Mouse (Mus musculus) forebrain, embryonic 13.5 days (tissue): ENCODE data around the gene Ttc8. TPM values are rescaled to one million over a fixed set of nuclear protein-coding genes. Genes with fewer than 3 reads are reported as not detected.
A peak's percentile ranks its signal among the peaks of the same experiment; 100 is the strongest.
"Not testable (repeated sequence)": the region's sequence is repeated elsewhere in the genome, so short reads cannot be mapped to it uniquely, and the experiment has no call there.

Source experiments
- ATAC-seq: fragments of 200-750 bp; cut with Nextera tagmentation; 2 replicates; pipeline ENCODE4 v1.8.0; 2017
- H3K27ac ChIP-seq: fragments of 300-500 bp; sonication (generic); 2 replicates; pipeline ENCODE4 v1.5.1; 2015; ENCODE audit warnings: inconsistent platforms, mild to moderate bottlenecking, moderate library complexity
- H3K27me3 ChIP-seq: fragments of 300-500 bp; sonication (generic); 2 replicates; pipeline ENCODE4 v1.6.1; 2015; ENCODE audit warnings: mild to moderate bottlenecking, inconsistent platforms
- H3K36me3 ChIP-seq: fragments of 300-500 bp; sonication (generic); 2 replicates; pipeline ENCODE4 v1.6.1; 2015; ENCODE audit warnings: mild to moderate bottlenecking, inconsistent platforms; ENCODE audit not compliant: poor library complexity, severe bottlenecking
- H3K4me1 ChIP-seq: fragments of 300-500 bp; sonication (generic); 2 replicates; pipeline ENCODE4 v1.6.1; 2015; ENCODE audit warnings: inconsistent platforms
- H3K4me2 ChIP-seq: fragments of 300-500 bp; sonication (generic); 2 replicates; pipeline ENCODE4 v1.6.1; 2015; ENCODE audit warnings: inconsistent platforms, mild to moderate bottlenecking, moderate library complexity
- H3K4me3 ChIP-seq: fragments of 300-500 bp; sonication (generic); 2 replicates; pipeline ENCODE4 v1.5.1; 2015; ENCODE audit warnings: mild to moderate bottlenecking, inconsistent platforms
- H3K9ac ChIP-seq: fragments of 300-500 bp; sonication (generic); 2 replicates; pipeline ENCODE4 v1.6.1; 2015; ENCODE audit warnings: mild to moderate bottlenecking, inconsistent platforms
- H3K9me3 ChIP-seq: fragments of 300-500 bp; sonication (generic); replicated peaks from 2 replicates; pipeline ENCODE4 v1.6.1; 2016; ENCODE audit warnings: inconsistent platforms
- WGBS: fragments of 180-500 bp; shearing (Covaris S2); methylation state at CpG from one replicate; pipeline ENCODE4 v1.1.7; 2015; 5-methylcytosine and 5-hydroxymethylcytosine counted together
- polyA plus RNA-seq: library from polyadenylated mRNA; unstranded; fragments of >200 nt; fragmentation: Nextera tagmentation; extraction: Ambion mirVana; gene quantifications from 2 replicates; pipeline ENCODE4 v1.2.1, GENCODE M21; 2015

Ttc8 gene
- polyA plus RNA-seq, 1 experiment from 2014 or later: 39.5 TPM

DNA sequence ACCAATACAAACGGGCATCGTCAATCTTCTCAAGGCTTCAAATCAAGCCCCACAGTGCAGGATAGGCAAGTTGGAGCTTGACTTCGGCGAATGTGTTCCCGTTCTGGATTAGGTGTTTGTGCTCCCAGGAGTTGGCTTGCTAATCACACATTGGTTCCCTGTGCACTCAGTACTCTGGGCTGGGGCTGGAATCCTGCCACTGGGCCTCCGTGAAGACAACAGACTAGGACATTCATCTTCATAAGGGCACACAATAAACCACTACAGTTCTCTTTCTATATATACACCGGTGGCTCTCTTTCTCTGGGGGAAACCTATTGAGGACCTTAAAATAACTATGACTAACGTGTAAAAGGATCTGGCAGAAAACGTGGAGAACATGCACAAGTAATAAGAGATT is 10.3 kb upstream of the Ttc8 start:
- Histone ChIP-seq H3K4me2 (no peak overlapping the region), H3K9ac (no peak overlapping the region), H3K27ac (no peak overlapping the region), H3K9me3 (no peaks in the 10 kb centered on the region), H3K27me3 (no peaks in the 10 kb centered on the region), H3K4me3 (no peak overlapping the region), H3K36me3 (no peaks in the 10 kb centered on the region), H3K4me1 (no peaks in the 10 kb centered on the region)
- no peak for ATAC-seq
- 73% methylated on average over 9 of the region's 9 CpGs for WGBS

DNA sequence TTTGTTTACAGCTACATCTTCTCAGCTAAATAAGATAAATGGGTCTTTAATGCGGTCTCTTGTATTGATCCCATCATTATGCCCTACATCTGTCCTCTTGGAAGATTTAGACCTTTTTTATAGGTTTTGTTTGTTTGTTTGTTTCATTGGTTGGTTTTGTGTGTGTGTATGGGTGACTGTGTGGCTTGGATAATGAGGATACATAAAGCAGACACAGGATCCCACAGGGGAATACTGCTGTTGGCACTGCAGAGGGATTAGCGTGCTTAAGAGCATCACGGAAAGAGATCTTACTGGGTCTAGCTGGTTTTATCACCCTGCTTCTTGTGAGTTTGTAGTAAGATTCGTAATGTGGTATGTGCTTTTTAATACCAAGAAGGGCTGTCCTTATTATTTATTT is 10.8 kb downstream of the Ttc8 start:
- WGBS: 86% methylated on average over 4 of the region's 4 CpGs
- H3K27ac ChIP-seq: no peak overlapping the region
- no peak overlapping the region for H3K4me2 ChIP-seq
- H3K4me1 ChIP-seq: no peaks in the 10 kb centered on the region
- no peaks in the 10 kb centered on the region for H3K27me3 ChIP-seq
- H3K9me3 ChIP-seq: no peaks in the 10 kb centered on the region
- no peak overlapping the region for H3K4me3 ChIP-seq
- peaks cover 2% of the 10 kb centered on the region; the same call in 1 of the 2 replicates for H3K36me3 ChIP-seq
- no peak for ATAC-seq
- H3K9ac ChIP-seq: no peak overlapping the region

DNA sequence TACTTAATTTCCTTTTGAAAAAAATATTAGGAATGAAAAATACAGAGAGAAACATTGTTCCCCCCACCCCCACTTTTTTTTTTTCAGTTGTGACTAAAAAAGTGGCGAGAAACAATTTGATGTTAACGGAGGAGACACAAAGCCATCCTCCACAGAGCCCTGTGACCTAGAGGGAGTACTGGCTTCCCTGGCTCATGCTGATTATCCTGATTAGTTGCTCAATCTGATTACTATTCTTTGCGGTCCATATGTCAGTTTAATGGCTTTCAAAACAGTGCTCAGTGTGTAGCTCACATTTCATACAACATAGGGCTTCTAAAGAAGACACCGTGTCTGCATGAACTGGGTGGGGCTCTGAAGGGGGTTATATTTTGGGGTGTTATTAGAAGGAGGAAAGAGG is 12.1 kb downstream of the Ttc8 start:
- WGBS: 81% methylated on average over 4 of the region's 4 CpGs
- peaks cover 3% of the 10 kb centered on the region; the same call in 1 of the 2 replicates for H3K36me3 ChIP-seq
- no peak overlapping the region for H3K4me2 ChIP-seq
- no peaks in the 10 kb centered on the region for H3K4me1 ChIP-seq
- H3K9me3 ChIP-seq: no peaks in the 10 kb centered on the region
- no peak overlapping the region for H3K9ac ChIP-seq
- H3K27me3 ChIP-seq: no peaks in the 10 kb centered on the region
- no peak for ATAC-seq
- H3K4me3 ChIP-seq: no peak overlapping the region
- H3K27ac ChIP-seq: no peak overlapping the region

DNA sequence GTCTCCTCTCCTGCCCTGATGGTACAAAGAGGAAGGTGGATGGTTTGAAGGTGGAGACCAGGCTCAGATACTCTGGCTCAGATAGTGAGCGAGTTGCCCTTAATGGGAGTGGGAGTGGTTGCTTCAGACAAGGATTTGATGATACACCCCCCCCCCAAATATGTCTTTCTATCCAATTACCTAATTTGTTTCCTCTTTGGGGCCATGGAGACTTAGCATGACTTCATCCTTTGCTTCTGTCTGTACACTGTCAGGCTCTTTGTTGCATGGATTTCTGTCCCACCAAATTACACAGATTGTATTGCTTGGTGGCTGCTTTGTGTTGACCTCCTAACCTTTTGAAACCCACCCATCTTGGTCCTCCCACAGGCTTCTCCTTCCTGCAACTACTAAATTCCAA is 12.5 kb downstream of the Ttc8 start:
- no peak overlapping the region for H3K27ac ChIP-seq
- H3K36me3 ChIP-seq: peaks cover 3% of the 10 kb centered on the region; the same call in 1 of the 2 replicates
- no peak overlapping the region for H3K4me3 ChIP-seq
- no peak for ATAC-seq
- no peak overlapping the region for H3K9ac ChIP-seq
- H3K9me3 ChIP-seq: no peaks in the 10 kb centered on the region
- no peaks in the 10 kb centered on the region for H3K4me1 ChIP-seq
- no peaks in the 10 kb centered on the region for H3K27me3 ChIP-seq
- H3K4me2 ChIP-seq: no peak overlapping the region
- WGBS: 100% methylated on average over 1 of the region's 1 CpGs

DNA sequence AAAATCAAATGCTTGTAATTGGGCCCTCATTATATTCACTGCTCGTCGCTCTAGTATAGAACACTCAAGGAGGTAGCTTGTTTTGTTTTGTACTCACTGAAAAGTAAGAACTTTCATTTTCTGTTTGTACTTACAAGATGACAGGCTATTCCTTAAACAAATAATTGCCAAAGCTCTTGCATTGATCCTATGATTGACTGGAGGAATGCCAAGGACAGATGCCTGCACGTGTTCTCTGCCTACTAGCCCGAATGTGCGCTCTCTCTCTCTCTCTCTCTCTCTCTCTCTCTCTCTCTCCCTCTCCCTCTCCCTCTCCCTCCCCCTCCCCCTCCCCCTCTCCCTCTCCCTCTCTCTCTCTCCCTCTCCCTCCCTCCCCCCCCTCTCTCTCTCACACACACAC is 30.9 kb downstream of the Ttc8 start:
- not testable (repeated sequence) for H3K27me3 ChIP-seq, H3K9ac ChIP-seq, H3K4me2 ChIP-seq, H3K9me3 ChIP-seq, H3K27ac ChIP-seq, H3K4me3 ChIP-seq, H3K4me1 ChIP-seq, ATAC-seq
- peaks cover 14% of the 10 kb centered on the region; the same call in 1 of the 2 replicates for H3K36me3 ChIP-seq
- 42% methylated on average over 5 of the region's 5 CpGs for WGBS

DNA sequence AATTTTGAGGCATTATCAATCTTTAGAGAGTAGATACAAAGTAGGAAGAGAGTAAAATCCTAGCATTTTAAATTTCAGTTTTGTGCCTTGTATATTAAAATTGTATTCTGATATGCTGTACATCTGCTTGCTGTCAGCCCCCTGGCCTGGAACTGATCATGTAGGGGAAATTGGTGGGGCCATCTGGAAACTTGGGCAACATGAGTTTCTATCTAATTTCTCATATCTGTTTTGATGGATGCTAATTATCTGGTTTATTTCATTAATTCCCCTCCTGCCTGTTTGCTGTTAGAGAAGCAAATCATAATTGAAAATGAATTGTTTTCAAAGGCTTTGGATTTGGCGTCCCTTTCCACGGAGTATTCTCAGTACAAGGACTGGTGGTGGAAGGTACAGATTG is 36.6 kb downstream of the Ttc8 start:
- Histone ChIP-seq H3K9ac (no peak overlapping the region), H3K36me3 (peaks cover 6% of the 10 kb centered on the region; the same call in 1 of the 2 replicates), H3K27ac (no peak overlapping the region), H3K27me3 (no peaks in the 10 kb centered on the region), H3K4me3 (no peak overlapping the region), H3K9me3 (no peaks in the 10 kb centered on the region), H3K4me2 (no peak overlapping the region), H3K4me1 (peaks cover 11% of the 10 kb centered on the region; the same call in 1 of the 2 replicates)
- ATAC-seq: no peak
- WGBS: 88% methylated on average over 2 of the region's 2 CpGs

DNA sequence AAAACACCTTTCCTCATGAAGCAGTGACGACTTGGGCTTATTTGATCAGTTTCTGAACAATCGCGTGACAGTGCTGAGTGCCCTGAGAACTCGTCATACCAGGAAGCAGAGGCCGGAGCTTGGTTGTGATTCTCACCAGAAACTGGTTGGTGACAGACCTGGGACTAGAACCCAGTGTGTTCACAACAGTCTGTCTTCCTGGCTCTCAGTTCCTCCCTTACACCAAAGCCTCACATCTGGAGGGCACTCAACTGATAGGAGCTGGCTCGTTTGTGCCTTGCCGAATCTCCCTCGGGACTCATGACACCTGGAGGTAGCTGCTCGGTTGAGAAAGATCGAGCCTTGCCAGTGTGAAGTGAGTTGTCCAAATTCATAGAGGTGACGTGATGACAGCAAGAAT is 37.1 kb downstream of the Ttc8 start:
- Histone ChIP-seq H3K4me2 (no peak overlapping the region), H3K4me1 (peaks cover 11% of the 10 kb centered on the region; the same call in 1 of the 2 replicates), H3K9ac (no peak overlapping the region), H3K9me3 (no peaks in the 10 kb centered on the region), H3K36me3 (peaks cover 10% of the 10 kb centered on the region), H3K27me3 (no peaks in the 10 kb centered on the region), H3K27ac (no peak overlapping the region), H3K4me3 (no peak overlapping the region)
- WGBS: 88% methylated on average over 11 of the region's 11 CpGs
- no peak for ATAC-seq

DNA sequence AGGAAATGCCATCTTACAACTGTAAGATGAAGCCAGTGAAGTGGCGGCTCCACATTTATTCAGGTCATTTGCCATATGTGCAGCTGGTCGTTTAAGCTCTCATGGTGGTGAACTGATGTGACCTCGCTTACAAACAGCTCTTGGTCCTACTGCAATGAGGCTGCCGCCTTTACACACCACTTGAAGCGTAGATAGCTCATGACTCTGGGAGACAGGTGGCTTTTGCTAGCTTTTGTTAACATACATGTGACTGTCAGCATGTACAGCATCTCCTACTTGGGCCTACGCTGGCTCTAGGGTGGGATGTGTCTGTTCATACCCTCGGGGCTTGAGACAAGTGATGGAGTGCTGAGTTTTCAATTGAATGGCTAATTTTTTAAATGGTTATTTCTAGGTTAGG is 40.6 kb downstream of the Ttc8 start:
- no peaks in the 10 kb centered on the region for H3K9me3 ChIP-seq
- H3K4me3 ChIP-seq: no peak overlapping the region
- ATAC-seq: no peak; the same call in 1 of the 2 replicates
- peaks cover 13% of the 10 kb centered on the region for H3K36me3 ChIP-seq
- no peak overlapping the region for H3K9ac ChIP-seq
- no peak overlapping the region for H3K4me2 ChIP-seq
- WGBS: 73% methylated on average over 7 of the region's 7 CpGs
- H3K4me1 ChIP-seq: peaks cover 23% of the 10 kb centered on the region
- 0 out of 2 replicates have a peak overlapping the region, but pooled peaks have one; percentile 4 for H3K27ac ChIP-seq
- no peaks in the 10 kb centered on the region for H3K27me3 ChIP-seq

DNA sequence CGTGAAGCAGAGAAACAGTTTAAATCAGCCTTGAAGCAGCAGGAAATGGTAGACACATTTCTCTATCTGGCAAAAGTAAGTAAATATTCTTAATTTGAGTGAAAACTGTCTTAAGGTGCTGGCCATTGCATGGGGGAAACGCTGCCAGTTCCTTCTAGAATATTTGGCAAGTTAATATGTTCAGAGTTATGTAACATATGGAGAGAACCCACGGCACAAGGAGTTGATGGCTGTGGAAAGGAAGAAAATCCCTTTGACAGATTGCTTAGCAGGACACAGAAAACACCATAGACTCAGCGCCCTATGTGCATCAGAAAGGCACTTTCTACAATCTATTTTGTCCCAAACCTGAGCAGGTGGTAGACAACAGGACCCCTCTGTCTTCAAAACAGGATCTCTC is 41.0 kb downstream of the Ttc8 start:
- Histone ChIP-seq H3K27ac (no peak overlapping the region), H3K9ac (no peak overlapping the region), H3K4me3 (no peak overlapping the region), H3K27me3 (no peaks in the 10 kb centered on the region), H3K4me2 (no peak overlapping the region), H3K36me3 (peaks cover 16% of the 10 kb centered on the region), H3K9me3 (no peaks in the 10 kb centered on the region), H3K4me1 (peaks cover 23% of the 10 kb centered on the region)
- ATAC-seq: peak; percentile 50; the same call in 1 of the 2 replicates
- 89% methylated on average over 4 of the region's 4 CpGs for WGBS

DNA sequence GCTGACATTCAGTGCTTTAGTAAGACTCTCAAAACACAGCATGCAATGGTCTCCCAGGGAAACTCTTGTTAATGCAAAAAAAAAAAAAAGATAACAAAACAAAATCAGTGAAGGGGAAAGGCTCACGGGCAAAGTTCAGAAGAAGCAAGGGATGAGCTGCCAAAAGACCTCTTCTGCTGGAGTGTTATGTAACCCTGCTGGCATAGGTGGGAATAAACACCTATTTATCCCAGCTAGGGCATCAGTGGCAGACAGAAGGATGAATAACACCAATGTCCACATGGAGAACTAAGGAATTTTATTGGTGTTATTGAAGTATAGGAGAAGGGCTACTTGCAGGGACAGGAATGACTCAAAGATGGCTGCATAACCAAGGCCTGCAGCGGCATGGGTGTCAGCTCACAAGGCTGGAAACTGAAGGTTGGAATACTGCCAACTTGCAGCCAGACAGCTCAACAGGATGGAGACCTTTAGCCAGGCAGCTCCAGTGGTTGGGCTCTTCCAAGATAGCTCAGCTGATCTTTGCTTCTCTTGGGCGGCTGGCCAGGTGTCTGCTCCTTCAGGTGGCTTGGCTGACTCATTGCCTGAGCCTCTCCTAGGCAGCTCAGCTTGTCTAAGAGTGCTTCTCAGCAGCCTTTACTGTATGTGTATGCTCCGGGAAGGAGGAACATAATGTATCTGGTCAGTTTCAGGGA is 45.2 kb downstream of the Ttc8 start:
- Histone ChIP-seq H3K36me3 (peaks cover 14% of the 10 kb centered on the region; the same call in 1 of the 2 replicates), H3K4me1 (peaks cover 29% of the 10 kb centered on the region), H3K4me2 (no peak overlapping the region), H3K4me3 (no peak overlapping the region), H3K9me3 (no peaks in the 10 kb centered on the region), H3K27me3 (no peaks in the 10 kb centered on the region), H3K27ac (no peak overlapping the region), H3K9ac (no peak overlapping the region)
- 68% methylated on average over 4 of the region's 4 CpGs for WGBS
- ATAC-seq: no peak

DNA sequence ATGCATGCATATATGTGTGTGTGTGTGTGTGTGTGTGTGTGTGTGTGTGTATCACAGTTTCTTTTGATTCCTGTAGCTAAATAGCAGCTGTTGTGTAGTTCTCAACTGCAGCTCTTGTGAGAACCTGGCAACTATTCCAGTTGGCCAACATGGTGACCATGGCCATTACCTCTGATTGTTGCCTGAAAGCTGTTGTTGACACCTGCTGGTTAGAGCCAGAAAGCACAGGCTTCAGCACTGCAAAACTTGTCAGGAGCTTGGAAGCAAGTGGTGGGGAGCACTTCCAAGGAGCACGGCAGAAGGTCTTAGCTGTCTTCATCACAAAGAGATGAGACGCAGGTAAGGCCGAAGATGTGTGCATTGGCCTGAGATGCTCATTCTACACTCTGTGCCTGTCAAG is 51.9 kb downstream of the Ttc8 start:
- Histone ChIP-seq H3K4me3 (no peak overlapping the region), H3K27me3 (no peaks in the 10 kb centered on the region), H3K27ac (no peak overlapping the region), H3K4me1 (peaks cover 29% of the 10 kb centered on the region), H3K36me3 (peaks cover 25% of the 10 kb centered on the region), H3K9ac (no peak overlapping the region), H3K4me2 (no peak overlapping the region), H3K9me3 (peaks cover 2% of the 10 kb centered on the region; the same call in 1 of the 2 replicates)
- no peak for ATAC-seq
- 99% methylated on average over 3 of the region's 3 CpGs for WGBS

DNA sequence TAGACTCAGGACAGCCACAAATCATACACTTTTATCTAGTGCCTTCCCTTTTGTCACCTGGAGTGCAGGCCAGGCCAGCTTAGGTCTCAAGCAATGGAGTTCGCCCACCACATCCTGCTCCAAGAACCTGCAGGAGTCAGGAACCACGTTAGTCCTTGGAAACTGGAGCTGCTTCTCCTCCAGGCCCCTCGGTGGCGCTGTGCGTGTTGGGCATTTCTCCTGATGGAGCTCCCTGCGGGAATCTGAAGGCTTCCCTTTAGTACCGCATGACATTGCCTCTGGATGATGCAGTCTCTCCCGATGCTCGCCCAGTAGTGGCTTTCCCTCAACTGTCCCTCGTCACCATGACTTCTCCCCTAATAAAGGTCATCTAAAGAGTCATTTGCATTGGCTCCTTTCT is 53.1 kb downstream of the Ttc8 start:
- H3K36me3 ChIP-seq: peaks cover 36% of the 10 kb centered on the region
- H3K9ac ChIP-seq: no peak overlapping the region
- peaks cover 3% of the 10 kb centered on the region for H3K9me3 ChIP-seq
- H3K27me3 ChIP-seq: no peaks in the 10 kb centered on the region
- H3K4me2 ChIP-seq: no peak overlapping the region
- ATAC-seq: no peak
- H3K27ac ChIP-seq: no peak overlapping the region; the same call in 1 of the 2 replicates
- H3K4me1 ChIP-seq: peaks cover 26% of the 10 kb centered on the region
- WGBS: 85% methylated on average over 10 of the region's 10 CpGs
- H3K4me3 ChIP-seq: no peak overlapping the region
